Mouse (Mus musculus): ENCODE results near the gene Golga3.

DNA sequence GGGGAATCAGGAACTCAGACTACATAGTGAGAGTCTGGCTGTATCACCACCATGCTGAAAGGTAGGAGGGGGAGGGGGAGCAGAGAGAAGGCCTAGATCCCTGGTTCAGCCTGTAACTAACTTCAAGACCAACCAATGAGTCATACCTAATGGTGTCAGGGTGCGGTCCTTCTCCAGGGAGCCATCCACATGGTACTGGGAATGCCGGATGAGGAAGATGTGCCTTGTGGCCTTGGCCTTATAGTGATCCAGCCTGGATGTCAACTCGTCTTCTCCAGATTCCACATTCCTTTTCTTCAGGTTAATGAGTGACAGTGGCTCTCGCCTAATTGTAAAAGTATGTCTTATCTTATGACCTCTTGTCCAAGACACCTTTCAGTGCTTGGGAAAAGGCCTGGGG, 90.4 kb downstream of the Golga3 start:
- no peak for TF ChIP-seq CTCF (IDR thresholded peaks at IDR 0.05; ENCODE audit: insufficient read depth, low read depth, low read length)
- TF ChIP-seq POLR2A (IDR thresholded peaks at IDR 0.05; ENCODE audit: insufficient read depth, low read depth, low read length) = no peak

All from olfactory bulb, adult 2 months (tissue).